Mouse (Mus musculus): ENCODE data around the gene Rab4a.
"Not testable (repeated sequence)": the region's sequence is repeated elsewhere in the genome, so short reads cannot be mapped to it uniquely, and the experiment has no call there.

Rab4a gene

DNA sequence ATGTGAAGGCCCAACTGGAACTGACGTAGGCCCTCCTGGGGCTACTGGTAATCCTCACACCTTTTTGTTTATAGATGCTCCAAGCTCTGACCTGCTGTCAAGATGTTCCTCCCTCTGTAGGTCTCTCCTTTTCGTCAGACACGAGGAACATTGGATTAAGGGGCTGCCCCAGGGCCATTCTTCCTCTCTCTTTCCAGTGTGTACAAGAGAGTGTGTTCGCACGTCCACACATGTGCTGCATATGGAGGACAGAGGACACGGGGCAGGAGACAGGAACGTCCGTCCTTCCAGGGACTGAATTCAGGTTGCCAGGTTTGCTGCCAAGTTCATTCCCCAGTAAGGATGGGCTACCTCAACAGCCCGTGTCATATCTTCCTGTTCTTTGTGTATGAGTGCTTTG is 16.3 kb upstream of the Rab4a start:
- DNase-seq: no peak

DNA sequence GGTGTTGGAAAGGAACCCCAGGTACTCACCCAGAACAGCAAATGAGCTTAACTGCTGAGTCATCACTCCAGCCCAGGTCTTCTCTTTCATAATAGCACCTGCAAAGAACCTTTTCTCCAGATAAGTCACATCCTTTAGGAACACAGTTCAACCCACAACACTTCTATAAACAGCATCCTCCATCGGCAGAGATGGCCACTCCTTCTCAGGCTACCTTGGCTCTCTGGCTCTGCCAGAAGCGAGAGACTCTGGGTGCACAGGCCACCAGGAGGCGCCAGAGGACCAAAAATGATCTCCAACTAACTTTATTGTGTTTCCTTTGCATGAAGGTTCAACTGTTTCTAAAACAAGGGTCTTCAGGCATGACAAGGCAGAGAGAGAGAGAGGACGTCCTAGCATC is 15.8 kb upstream of the Rab4a start:
- peak; percentile 91 for DNase-seq

- no peak for DNase-seq
Measured at GRCm38 (mm10) chr8:123791101-123791844, 14.5 kb upstream of the Rab4a start.

GRCm38 (mm10) chr8:123791845-123792225 is 13.9 kb upstream of the Rab4a start:
- no peak for DNase-seq

- DNase-seq: no peak
Measured at GRCm38 (mm10) chr8:123793900-123794299, 11.9 kb upstream of the Rab4a start.

DNA sequence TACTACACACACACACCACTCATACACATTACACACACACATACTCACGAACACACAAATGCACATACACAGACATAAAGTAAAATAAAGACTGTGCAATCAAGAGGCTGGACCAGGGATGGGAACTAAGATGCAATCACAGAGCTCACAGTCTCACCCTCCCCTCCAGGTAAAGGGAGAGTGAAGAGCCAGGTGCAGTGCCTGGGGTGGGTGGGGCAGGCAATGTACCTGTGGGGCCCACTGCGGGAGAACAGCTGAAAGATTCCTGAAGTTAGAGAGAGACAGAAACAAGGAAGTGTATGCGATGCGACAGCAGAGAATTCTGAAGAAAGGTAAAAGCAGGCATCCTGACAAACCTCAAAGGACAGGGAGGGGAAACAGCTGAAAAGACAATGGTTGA is 11.0 kb upstream of the Rab4a start:
- DNase-seq: no peak

GRCm38 (mm10) chr8:123796758-123797157 is 9.0 kb upstream of the Rab4a start:
- no peak for DNase-seq

GRCm38 (mm10) chr8:123797928-123798327 is 7.9 kb upstream of the Rab4a start:
- DNase-seq: no peak

DNA sequence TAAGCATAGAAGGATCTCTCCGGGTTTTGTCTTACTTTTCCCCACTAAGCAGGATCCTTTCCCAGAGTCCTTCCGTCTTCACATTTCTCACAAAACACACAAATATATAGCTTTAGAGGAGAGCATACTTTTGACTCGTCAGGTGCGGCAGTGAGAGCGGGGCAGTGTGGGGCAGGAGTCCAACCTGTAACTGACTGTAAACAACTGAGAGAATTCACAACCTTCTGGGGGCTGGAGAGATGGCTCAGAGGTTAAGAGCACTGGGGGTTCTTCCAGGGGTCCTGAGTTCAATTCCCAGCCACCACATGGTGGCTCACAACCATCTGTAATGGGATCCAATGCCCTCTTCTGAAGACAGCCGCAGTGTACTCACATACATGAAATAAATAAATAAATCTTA is 6.4 kb upstream of the Rab4a start:
- DNase-seq: no peak

- no peak for DNase-seq
Measured at GRCm38 (mm10) chr8:123799885-123800284, 5.9 kb upstream of the Rab4a start.

GRCm38 (mm10) chr8:123800867-123801266 is 4.9 kb upstream of the Rab4a start:
- no peak for DNase-seq

DNA sequence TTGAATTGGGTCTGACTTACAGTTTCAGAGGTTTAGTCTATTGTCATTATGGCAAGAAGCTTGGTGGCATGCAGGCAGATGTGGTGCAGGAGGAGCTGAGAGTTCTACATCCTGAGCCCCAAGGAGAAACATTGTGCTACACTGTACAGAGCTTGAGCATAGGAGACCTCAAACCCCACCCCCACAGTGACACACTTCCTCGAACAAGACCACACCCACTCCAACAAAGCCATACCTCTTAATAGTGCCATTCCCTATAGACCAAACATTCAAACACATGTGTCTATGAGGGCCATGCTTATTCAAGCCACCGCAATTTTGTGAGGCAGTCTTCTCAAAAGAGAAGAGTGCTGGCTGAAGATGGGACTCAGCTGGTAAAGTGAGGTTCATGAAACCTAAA is 4.2 kb upstream of the Rab4a start:
- DNase-seq: no peak

DNA sequence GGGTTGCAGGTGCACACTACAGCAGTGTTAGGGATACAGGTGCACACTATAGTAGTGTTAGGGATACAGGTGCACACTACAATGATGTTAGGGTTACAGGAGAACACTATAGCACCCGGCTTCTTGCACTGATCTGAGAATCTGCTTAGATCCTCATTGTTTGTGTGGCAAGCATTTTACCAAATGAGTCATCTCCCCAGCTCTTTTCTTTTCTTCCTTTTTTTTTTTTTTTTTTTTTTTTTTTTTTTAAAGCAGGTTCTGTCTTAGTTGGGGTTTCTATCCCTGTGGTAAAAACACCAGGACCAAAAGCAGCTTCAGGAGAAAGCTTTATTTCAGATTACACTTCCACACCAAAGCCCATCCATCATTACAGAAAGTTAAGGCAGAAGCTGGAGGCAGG is 2.1 kb upstream of the Rab4a start:
- no peak for DNase-seq

DNA sequence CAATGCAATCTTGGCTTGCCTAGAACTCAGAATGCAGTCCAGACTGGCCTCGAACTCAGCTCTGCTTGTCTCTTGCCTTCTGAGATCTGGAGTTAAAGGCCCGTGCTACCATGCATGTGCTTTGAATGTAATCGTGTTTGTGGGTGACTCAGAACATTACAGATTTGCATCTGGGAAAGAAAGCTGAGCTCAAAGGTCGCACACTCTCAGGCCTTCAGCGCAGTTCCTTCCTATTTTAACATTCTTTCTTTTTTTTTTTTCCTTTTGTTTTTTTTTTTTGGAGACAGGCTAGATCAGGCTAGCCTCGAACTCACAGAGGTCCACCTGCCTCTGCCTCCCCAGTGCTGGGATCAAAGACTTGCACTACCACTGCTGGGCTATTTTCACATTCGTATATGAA is 1.2 kb upstream of the Rab4a start:
- no peak for DNase-seq

- no peak for DNase-seq
Measured at GRCm38 (mm10) chr8:123805209-123805717, 522 bp upstream of the Rab4a start.

DNA sequence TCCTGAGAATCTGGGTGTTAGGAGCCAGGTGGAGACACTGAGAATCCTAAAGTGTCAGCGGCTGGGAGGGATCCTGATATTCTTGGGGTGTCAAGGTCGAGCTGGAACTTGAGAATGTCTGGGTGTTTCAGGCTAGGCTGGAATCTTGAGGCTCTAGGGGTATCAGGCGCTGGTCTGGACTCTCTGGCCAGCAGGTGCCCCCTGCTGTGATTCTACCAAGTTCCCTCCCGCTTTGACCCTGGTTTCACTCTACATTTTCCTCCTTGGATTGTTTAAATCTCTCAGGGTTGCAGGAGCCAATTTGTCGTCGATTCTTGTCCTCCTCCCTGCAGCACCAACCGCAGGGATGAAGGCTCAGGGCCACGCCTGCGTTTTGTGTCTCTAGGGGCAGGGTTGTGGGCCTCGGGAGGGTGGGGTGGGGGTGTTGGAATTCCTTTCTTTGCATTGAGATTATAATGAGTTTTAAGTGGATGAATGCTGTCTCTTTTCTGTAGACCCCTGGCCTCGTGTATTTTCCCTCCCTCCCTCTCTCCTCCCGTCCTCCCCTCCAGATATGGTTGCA is 670 bp downstream of the Rab4a start:
- DNase-seq: no peak

GRCm38 (mm10) chr8:123807024-123807431 is 1.2 kb downstream of the Rab4a start:
- no peak for DNase-seq

- no peak for DNase-seq
Measured at GRCm38 (mm10) chr8:123807852-123808573, 2.2 kb downstream of the Rab4a start.

DNA sequence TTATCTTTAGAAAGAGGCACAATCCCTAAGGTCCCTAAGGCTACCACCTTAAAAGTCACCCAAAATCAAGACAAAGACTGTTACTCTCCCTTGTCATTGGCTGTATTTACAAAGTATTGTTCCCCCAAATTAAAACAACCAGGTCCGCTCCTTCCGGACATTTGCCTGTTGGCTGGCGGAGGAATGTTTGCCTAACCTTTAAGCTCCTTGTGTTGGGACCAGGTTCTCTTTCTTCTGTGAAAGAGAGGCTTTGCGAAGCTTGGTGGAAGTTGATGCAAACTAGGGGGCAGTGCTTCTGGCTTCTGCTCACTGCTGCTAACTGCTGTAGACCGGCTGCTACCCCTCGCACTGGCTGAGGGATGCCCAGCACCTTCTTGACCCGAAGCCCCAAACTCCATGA is 2.9 kb downstream of the Rab4a start:
- no peak for DNase-seq

GRCm38 (mm10) chr8:123809342-123809741 is 3.6 kb downstream of the Rab4a start:
- DNase-seq: not testable (repeated sequence)

GRCm38 (mm10) chr8:123812227-123812626 is 6.4 kb downstream of the Rab4a start:
- no peak for DNase-seq

DNA sequence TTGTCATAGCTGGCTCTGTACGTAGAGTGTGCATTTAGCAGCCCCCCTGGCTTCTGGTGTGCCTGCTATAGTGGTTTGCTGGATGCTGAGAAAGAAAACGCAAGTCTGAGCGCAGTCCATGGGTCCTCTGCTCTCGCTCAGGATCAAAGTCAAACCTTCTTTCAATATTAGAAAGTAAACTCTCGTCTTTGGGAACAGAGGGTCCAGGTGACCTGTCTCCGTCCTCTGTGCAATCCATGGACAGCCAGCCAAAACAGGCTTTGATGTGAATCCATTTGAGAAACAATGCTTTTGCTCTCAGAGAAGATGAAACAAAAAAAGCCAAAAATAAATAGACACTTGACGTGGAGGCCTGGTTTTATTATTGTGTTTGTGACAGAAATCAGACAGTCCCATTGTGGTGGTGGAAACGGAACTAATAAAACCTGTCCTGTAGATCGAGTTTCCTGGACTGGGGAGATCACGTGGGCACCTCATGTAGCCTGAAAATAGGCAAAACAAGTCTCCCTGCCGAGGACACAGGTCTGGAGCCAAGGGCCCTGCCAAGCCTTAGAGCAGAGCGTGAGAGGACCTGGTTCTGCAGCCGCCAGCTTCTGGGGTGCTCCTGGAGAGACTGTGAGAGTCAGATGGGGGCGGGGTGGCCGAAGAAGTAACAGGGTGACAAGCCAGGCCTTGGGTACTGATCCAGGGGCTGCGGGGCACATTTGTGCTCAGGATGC is 7.5 kb downstream of the Rab4a start:
- no peak for DNase-seq

DNA sequence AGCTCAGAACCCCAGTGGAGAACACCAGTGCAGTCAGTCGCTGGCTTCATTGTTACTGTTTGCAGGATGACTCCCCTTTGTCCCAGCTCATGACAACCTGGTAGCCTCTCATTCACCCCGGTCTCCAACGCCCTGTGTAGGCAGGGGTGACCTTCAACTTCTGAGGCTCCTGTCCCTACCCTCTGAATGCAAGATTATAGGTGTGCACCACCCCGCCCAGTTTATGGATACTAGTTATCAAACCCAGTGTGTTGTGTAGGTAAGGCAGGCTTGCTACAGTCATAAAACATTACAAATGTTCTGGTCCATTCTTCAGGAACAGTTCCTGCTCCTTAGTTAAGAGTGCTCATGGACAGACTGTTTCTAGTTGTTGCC is 8.1 kb downstream of the Rab4a start:
- DNase-seq: no peak

GRCm38 (mm10) chr8:123815325-123815724 is 9.5 kb downstream of the Rab4a start:
- no peak for DNase-seq

Data from lung, postnatal 14 days (tissue).